Mouse (Mus musculus) kidney, adult 18-20 months (tissue): Measurements from ENCODE around the gene Pcnx4.
A peak's percentile ranks its signal among the peaks of the same experiment; 100 is the strongest.
"Not testable (repeated sequence)": the region's sequence is repeated elsewhere in the genome, so short reads cannot be mapped to it uniquely, and the experiment has no call there.

Experiments
- DNase-seq: peaks from one replicate; pipeline ENCODE4 v3.0.0; 2021

Gene Pcnx4

GRCm38 (mm10) chr12:72536021-72536597 is at the start of gene Pcnx4:
Gene Pcnx4, plus strand, starts transcription at chr12:72536383.
- DNase-seq: peak; percentile 98

DNA sequence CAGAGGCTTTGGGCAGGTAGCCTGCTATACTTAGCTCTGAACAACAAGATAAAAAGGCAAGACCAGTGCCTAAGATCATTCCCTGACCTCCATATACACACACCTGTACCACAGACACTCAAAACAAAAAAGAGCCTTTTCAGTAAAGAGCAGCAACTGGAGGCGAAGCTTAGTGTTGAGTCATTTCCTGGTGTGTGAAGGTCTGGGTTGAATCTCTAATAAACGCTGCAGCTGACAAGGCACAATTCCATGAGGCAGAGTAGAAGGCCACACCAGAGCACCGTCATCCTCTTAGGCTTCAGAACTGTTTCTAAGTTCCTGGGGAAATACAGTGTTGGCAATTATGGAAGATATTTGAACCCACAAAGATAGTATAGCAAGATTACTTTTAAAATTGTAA is 48.7 kb upstream of the Pcnx4 start:
- DNase-seq: no peak

GRCm38 (mm10) chr12:72489995-72490394 is 46.2 kb upstream of the Pcnx4 start:
- no peak for DNase-seq

DNA sequence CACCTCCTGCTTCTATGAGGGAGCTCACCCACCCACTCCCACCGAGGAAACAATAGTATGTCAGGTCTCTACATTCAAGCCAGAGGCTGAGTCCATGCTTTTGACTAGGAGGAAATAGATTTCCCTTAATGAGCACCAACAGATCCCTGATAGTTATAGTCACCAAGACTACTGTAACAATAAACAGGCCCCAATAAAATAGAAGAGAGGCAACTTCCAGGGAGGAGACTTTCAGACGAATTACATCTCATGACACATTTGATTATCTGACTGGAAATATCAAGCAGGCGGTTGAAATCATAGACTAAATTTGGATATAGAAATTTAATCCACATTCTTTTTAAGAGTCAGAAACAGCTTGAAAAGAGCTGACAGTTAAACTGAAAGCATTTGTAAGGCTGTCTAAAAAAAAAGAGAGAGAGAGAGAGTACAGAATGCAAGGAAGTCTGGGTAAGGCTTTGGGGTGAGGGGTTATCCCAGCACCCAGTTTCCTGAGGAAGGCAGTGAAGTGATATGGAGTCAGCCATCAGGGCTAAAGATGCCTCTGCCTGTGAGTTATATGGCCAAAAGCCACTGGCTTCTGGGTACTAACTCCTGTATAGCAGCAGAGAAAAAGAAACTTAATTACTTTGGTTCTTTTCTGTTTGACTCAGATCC is 45.0 kb upstream of the Pcnx4 start:
- DNase-seq: no peak

DNA sequence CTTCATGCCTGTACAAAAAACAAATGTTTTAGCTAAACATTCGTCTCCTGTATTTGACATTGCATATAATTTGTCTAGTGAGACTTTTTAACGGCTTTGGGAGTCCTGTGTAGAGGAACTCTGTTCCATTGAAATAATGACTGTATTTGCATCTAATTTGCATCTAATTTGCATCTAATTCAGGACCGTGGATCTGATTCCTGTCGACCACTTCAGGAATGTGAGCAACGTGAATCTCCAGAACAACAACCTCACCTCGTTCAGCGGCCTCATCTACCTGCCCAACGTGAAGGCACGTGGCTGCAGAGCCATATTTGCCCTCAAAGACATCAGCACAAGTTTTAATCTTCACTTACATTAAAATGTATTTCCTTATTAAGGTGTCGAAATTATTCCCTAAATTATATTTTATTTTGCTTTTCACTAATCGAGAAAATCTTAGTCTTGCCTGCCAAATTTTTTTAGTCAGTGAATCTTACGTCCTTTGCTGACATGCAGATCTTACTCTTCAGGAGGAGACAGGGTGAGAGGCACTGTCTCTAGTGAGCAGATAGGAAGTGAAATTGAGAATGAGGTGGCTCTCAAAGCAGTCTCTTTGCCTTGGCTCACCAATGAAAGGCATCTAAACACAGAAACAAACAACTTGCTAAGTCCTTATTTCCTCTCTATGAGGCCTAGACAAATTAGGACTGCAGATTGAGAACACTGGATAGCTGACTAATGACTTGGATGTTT is 39.1 kb upstream of the Pcnx4 start:
- DNase-seq: no peak

- DNase-seq: no peak
Observed at GRCm38 (mm10) chr12:72509606-72510005, 26.6 kb upstream of the Pcnx4 start.

DNA sequence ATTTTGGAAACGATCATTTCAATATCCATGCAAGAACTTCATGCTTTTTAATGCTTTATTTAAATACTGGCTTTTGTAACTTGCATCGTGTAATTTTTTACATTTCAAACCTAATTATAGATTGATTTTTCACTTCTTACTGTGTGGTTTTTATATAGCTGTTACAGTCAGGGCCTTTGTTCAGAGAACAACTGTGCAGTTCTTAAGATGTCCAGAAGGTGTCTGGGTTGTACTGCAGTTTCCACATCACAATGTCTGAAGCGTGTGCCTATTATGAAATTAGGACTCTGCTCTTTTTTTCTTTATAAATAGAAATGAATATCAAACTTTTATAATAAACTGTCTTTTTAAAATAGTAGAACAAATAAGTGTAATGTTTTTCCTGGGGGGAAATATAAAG is 20.7 kb upstream of the Pcnx4 start:
- no peak for DNase-seq

DNA sequence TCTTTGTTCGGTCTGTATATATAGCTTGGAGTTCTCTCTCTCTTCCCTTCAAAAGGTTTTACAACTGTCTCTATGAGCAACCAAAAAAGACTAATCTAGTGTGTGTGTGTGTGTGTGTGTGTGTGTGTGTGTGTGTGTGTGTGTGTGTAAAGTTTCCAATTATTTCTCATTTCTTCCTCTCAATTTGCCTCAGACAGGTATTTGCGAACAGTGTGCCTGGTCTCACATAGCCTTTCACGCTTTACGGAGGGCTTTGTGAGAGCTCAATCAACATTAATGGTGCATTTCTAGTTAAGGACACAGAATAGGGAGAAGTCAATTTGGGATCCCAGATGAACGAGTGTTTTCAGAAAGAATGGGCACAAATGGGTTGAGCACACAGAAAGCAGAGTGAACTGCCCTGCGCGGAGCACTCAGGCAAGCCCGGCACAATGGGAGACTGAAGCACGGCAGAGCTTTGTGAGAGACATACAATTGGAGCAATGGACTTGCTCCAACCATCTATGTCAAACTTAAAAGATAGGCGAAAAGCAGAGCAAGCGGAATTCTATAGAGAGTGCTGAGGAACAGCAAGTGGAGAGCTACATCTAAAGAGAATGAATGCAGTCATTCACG is 18.0 kb upstream of the Pcnx4 start:
- no peak for DNase-seq

DNA sequence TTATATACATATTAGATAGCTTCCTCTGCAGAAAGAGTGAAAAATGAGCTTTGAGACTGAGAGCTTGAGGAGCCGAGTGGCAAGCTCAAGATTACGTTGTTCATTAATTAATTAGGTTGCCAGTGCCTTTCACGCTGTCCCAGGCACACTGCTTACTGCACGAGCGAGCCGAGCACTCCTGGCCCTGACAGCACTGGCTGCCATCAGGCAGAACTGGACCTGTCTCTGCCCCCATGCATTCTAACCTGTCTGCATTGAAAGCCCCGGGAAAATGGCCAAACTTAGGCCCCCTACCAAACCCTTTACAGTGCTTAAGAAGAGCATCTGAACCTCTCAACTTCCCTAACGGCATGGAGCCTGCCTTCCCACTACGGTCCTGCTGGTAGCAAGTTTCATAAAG is 16.8 kb upstream of the Pcnx4 start:
- no peak for DNase-seq

DNA sequence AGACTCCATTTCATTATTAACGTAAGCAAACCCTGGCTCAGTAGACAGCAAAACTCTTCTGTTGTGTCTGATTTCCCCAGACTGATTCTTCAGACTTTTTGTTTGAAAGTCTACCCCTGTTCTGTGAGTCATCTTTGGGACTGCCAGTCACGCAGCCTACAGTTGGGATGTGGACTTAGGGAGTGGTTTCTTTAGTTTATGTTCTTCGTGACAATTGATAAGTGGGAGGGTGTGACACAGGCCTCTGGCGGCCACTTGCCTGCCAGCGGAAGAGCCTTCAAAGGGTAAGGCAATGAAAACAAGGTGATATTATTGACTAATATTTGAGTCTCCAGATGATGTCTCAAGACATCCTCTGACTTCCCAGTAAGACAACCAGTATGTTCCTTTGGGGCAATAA is 16.3 kb upstream of the Pcnx4 start:
- DNase-seq: no peak

GRCm38 (mm10) chr12:72520645-72521044 is 15.5 kb upstream of the Pcnx4 start:
- DNase-seq: peak; percentile 29

GRCm38 (mm10) chr12:72525588-72525987 is 10.6 kb upstream of the Pcnx4 start:
- no peak for DNase-seq

- DNase-seq: no peak
Observed at GRCm38 (mm10) chr12:72532303-72532702, 3.9 kb upstream of the Pcnx4 start.

DNA sequence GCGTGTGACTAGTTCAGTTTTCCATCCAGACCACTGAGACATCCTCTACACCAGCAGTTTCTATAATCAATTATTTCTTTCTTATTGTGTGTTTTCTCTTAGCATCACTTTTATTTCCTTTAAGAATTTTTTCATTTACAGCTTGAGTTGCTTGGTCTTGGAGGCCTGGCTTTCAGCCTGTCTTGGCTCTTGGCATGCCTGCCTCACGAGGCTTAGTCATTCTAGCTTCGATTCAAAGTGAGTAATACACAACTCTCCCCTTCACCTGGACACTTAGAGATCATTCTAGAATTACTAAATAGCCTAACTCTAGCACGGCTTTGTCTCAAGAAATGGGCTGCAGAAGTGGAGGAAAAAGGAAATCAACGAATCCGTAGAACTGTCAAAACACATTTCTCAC is 2.2 kb upstream of the Pcnx4 start:
- no peak for DNase-seq

GRCm38 (mm10) chr12:72535599-72535998 is 584 bp upstream of the Pcnx4 start:
- no peak for DNase-seq

- no peak for DNase-seq
Observed at GRCm38 (mm10) chr12:72538571-72538970, 2.4 kb downstream of the Pcnx4 start.

DNA sequence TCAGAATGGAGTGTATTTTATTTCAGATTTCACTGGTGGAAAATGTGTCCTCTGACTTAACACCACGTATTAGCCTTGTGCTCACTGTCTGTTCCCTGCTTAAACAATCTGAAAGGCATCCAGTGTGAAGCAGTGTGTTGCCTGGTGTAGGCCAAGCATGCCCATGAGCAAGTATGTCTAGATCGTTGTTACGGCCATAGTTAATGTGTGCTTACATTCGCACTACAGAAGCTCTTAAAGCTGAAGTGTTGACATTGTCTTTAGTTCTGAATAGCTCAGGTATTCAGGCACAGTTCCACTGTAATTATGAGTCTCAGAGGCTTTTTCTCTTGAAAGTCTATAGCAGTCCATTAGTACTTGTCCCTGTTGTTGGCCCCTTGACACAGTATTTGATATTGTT is 18.2 kb downstream of the Pcnx4 start:
- DNase-seq: no peak

- DNase-seq: no peak
Observed at GRCm38 (mm10) chr12:72564281-72564795, 28.2 kb downstream of the Pcnx4 start.

- no peak for DNase-seq
Observed at GRCm38 (mm10) chr12:72582021-72582420, 45.8 kb downstream of the Pcnx4 start.

DNA sequence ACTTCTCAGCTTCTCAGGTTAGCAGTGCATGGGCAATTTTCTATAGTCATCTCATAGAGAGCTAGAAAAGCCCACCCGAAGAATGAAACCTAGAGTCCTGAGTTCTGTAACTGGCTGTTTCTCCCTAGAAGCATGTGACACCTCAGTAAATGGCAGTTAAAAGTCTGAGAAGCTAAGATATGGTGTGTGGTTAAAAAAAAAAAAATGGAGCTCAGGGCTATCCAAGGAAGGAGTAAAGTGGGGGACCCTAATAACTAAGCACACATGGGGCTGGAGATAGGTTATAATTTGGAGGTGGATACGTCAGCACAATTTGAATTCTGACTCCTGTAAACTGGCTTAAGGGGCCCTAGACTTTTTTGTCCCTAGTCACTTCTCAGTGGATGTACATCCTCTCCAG is 46.9 kb downstream of the Pcnx4 start:
- DNase-seq: no peak

- DNase-seq: no peak
Observed at GRCm38 (mm10) chr12:72585339-72585738, 49.2 kb downstream of the Pcnx4 start.

- DNase-seq: no peak
Observed at GRCm38 (mm10) chr12:72592991-72593390, 56.8 kb downstream of the Pcnx4 start.

GRCm38 (mm10) chr12:72594001-72594400 is 57.8 kb downstream of the Pcnx4 start:
- no peak for DNase-seq

- not testable (repeated sequence) for DNase-seq
Observed at GRCm38 (mm10) chr12:72598731-72599130, 62.5 kb downstream of the Pcnx4 start.
